Mouse (Mus musculus) retina, adult 2 months (tissue): ENCODE measurements around the gene Ppp2r2d.

Experiments used
- DNase-seq: peaks from one replicate; pipeline ENCODE4 v3.0.0-alpha.2; 2012; ENCODE audit warnings: low read depth, low spot score

Gene Ppp2r2d

DNA sequence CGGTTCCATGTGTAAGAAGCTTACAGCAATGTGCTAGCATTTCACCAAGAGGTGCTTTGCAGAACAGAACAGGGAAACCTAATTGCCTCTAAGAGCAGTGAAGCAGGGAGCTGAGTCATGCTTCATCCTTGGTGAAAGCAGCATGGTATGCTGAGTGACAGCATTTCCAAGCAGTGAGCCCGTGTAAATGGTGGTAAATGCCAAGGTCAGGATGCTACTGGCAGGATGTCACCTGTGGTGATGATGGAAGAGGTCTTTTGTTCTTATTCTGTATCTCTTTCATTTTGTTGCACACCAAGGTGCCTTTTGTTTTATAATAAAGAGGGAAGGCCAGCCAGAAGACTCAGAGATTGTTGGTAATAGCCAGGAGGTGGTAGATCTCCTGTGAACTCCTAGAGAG, 10.8 kb downstream of the Ppp2r2d start:
- no peak for DNase-seq

DNA sequence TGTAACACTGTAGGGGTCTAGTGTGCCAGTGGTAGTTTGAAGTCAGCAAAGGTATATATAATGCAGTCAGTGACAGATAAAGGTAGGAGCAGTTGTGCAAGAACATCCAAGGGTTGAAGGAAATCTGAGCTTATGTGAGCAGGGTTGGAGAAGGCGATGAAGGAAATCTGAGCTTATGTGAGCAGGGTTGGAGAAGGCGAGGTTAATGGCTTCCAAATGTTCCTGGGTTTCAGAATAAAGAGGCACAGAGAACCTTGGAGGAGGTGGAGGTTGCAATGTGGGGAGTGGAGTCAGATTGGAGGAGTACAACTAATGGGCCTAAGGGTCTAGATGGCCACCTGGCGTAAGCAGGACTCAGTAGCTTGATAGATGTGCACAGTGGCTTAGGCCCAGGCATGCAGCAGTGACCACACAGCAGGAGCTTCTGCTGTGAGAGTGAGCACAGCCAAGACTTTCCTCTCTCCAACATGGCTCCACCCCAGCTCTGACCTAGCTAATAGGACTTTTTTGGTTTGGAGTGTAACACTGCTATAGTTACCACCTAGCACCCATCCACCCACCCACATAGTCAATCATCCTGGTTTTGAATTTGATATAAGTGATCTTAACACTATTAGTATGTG, 18.2 kb downstream of the Ppp2r2d start:
- DNase-seq: no peak

DNA sequence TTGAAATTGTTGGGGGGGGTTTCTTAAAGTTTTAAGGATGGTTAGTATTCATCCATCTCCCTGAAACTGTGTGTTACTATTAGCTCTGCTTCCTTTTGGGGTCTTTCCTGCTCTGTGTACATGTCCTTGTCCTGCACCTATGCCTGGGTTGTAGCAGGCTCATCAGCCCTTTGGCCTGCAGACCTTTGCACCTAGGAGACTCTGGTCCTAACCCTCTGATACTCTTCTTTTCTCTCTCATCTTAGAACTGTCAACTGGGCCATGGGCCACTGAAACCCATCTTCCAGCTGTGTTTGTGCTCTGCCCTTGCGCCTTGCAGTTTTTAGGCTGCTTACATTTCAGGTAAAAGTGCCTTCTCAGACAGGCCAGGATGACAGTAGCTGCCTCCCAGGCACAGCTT, 18.9 kb downstream of the Ppp2r2d start:
- no peak for DNase-seq

GRCm38 (mm10) chr7:138867286-138867685, 21.4 kb downstream of the Ppp2r2d start:
- peak; percentile 13 for DNase-seq

- DNase-seq: no peak
Measured at GRCm38 (mm10) chr7:138868316-138868715, 22.4 kb downstream of the Ppp2r2d start.

DNA sequence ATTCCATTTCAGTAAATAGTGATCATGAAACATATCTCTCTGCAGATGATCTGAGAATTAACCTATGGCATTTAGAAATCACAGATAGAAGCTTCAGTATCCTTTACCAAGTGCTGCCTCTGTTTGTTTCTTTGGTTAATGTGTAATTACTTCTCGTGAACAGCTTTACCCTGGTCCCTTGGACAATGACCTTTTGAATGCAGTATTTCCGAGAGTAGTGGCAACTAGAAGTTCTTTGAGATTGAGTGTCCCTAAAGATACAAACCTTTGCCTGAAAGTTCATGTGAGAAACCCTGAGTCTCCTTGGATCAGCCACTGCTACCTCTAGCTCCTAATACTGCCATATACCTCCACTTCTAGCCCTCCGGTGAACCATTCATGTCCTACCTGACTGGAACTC, 27.1 kb downstream of the Ppp2r2d start:
- no peak for DNase-seq

DNA sequence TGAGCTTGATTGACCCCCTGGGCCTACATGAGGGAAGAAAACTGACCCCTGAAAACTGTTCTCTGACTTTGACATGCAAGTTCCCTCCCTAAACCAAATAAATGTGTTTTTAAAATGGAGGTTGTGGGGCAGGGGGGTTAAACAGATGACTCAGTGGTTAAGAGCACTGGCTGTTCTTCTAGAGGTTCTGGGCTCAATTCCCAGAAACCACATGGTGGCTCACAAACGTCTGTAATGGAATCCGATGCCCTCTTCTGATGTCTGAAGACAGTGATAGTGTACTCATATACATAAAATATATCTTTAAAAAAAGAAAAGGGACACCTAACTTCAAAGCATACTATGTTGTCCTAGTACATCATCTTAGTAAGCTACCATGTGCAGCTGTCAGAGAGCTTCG, 29.2 kb downstream of the Ppp2r2d start:
- DNase-seq: no peak

- DNase-seq: no peak
Measured at GRCm38 (mm10) chr7:138883724-138884123, 37.8 kb downstream of the Ppp2r2d start.

DNA sequence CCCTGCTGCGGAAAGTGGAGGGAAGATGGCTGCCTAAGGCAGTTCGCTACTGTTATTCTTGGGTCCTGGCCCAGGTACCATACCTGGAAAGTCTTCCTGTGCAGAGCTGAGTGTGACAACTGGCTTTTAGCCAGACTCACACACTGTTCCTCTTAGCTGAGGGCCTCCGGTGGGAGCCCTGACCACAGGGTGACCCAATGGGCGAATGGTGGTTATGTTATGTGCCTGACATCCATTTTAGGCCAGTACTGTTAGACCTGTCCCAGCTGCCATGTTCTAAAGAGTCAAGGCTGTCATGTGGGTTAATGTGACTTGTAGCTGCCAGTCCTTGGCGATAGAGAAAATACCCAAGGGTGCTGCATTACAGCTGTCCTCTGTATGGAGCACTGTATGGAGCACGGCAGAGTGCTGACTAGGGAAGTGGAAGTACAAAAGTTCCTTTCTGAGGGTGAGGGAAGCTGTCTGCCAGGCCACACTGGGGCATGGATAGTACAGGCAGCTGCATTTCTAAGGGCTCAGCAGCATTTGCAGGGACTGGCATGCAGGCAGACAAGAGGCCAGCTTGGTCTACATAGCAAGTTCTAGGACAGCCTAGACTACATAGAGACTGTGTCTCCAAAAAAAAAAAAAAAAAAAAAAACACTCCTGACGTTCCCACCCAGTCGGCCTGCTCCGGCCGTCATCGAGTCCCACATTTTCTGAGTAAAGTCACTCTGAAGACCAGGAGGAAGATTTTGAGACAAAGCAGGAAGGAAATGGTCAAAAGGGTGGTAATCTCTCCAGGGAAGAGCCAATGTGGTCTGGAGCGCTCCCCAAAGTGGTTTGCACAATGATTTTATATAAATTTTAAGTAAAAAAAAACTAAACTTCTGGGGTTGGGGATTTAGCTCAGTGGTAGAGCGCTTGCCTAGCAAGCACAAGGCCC, 39.7 kb downstream of the Ppp2r2d start:
- no peak for DNase-seq

DNA sequence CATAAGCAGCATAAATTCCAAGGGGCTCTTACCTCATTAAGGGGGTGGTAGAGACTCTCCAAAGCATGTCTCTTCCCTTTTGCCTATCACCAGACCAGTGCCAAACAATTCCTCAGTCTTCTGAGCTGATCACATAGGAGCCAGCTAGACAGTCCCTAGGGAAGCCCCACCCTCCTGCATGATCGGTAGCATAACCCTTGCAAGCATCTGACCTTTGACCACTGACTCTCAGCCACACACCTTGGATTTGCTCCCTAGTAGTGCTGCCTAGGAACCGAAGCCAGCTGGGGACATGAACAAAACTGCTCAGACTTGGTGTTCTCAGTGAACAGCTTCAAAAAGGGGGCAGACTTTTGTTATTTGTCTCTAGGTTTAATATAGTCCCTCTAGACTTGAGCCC, 52.2 kb downstream of the Ppp2r2d start:
- DNase-seq: no peak

DNA sequence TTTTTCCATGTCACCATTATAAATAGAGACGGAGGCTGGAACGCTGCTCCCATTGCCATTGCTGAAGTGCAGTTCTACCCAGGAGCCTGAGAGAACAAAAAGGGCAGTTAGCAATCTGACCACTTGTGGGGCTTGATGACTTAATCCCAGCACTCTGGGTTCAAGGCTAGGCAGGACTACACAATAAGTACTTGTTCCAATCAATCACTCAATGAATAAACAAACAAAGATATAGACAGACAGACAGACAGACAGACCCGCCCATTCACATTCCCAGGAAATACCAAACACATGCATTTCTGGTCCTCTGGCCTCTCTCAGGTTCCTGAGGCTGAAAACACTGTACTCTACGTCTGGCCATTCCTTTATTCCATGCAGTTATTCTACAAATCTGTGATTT, 52.9 kb downstream of the Ppp2r2d start:
- no peak for DNase-seq

GRCm38 (mm10) chr7:138903886-138904435, 58.1 kb downstream of the Ppp2r2d start:
- no peak for DNase-seq

DNA sequence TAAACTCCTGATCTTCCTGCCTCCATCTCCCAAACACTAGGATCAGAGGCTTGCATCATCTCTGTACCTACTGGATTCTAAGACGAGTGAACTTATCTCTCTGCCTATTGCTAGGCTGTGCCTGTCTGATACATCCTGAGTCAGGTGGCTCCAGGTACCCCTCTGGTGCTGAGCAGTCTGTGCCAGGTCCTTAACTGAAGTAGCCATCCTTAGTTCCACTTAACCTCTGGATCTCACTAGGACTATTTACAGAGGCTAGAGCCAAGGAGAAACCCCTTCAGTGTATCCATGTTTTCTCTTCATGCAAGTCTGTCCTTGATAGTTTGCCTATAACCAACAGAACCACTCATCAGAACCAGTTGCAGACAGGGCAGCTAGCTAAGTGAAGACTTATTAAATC, 60.6 kb downstream of the Ppp2r2d start:
- DNase-seq: no peak

DNA sequence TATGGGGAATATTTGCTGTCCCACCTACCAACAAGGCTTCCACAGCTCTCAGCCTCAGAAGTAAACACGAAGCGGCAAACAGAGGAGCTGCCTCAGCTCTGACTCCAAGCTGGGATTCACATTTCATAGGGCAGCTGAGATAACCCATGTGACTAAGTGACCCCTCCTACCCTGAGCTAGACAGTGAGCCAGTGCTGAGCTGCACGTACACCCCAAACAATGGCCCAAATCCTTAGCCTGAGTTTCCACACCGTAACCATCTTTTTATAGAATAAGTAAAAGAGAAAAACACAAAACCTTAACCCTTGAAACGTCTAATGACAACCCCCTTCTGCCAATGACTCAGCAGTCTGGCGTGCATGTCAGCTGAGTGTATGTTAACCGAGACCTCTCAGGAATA, 61.2 kb downstream of the Ppp2r2d start:
- DNase-seq: peak; percentile 68

GRCm38 (mm10) chr7:138907976-138908375, 62.1 kb downstream of the Ppp2r2d start:
- DNase-seq: no peak

- DNase-seq: no peak
Measured at GRCm38 (mm10) chr7:138908768-138909276, 62.9 kb downstream of the Ppp2r2d start.

DNA sequence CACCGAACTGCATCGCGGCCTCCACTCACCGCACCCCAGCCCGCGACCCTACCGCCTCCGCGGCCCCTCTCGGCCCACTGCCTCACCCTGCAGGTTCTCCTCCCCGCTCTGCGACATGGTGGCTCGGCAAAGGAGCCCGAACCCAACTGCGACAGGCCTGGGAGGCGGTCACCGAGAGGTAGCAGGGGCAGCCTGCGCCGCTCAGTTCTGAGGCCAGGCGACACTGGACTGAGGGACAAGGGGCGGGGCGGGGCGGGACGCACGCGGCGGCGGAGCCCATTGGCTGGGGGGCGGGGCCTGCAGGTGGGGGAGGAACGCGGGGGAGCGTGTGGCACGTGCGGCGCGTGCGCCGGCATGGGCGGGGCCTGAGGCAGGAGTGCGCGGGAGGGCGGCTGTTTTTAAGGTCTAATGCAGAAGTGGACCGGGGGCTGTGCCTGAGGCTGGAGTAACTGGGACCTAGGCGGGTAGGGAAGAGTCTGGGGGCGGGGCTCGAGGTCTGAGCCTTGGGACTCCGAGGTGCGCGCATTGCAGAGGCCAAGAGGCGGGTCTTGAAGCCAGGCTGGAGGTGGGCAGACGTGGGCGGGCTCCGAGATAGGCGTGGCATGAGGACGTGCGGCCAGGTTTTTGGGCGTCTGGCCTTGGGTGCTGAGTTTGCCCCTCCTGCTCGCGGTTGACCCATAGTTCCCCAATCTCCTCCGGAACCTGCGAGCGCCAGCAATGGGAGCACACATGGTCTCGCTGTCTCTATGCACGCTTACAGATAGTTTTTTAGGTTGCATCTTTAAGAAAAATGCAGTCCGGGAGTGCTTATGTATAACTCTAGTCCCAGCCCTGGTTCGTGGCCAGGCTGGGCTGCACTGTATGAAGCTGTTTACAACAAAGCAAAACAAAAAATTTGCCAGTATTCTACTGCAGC, 63.7 kb downstream of the Ppp2r2d start, which contains the start of gene Bnip3:
Gene Bnip3 (minus strand): TSS at position 243 of the 916 bp plus-strand sequence.
- peak; percentile 84 for DNase-seq

DNA sequence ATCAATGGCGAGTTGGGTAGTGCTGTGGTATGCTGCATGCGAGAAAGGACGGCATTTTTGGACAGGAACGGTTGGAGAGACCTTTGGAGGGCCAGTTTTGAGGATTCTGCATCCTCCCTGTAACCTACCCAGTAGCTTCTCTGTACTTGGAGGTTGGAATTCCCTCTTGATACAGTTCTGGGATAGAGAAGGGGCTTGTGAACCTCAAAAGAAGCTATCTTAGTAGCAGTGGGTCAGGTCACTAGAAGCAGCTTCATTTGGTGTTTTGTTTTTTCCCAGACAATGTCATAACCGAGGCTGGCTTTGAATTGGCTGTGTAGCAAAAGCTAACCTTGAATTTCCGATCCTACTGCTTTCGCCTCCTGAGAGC, 64.3 kb downstream of the Ppp2r2d start:
- DNase-seq: no peak

DNA sequence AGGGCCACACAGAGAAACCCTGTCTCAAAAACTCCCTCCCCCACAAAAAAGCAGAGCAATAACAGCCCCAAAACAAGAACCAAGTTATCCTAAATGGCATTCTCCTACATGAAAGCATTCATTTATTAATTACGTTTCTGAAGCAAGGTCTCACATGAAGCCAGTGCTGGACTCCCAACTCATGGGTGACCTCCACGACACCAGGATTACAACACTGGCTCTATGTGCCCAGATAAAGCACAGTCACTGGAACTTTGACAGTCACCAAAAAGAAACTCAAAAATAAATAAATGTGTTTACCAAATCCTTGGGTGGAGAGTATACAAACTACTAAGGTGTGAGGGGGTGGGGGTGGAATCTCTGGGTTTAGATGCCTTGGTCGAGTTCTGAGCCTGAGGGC, 67.7 kb downstream of the Ppp2r2d start:
- no peak for DNase-seq

GRCm38 (mm10) chr7:138919156-138919944, 73.5 kb downstream of the Ppp2r2d start:
- DNase-seq: no peak

GRCm38 (mm10) chr7:138921611-138922010, 75.7 kb downstream of the Ppp2r2d start:
- DNase-seq: no peak
